In genomic region chr10:85968157-85968634, GRCm38 (mm10) we compare ENCODE assay signal across 1 mouse cellular context.
TF ChIP-seq lines count a peak whose summit lies in the region.

No protein-coding gene starts in this region.

TF ChIP-seq in CH12.LX, 34 proteins besides CTCF, POLR2A, EP300 and RAD21:
- TF ChIP-seq SMC3 (IDR thresholded peaks at IDR 0.05; ENCODE audit: low read depth, low read length) = peak; percentile 62
- TF ChIP-seq HCFC1 (IDR thresholded peaks at IDR 0.05; ENCODE audit: low read depth, low read length) = no peak
- no peak for TF ChIP-seq BHLHE40 (IDR thresholded peaks at IDR 0.05; ENCODE audit: low read depth, low read length)
